Mouse (Mus musculus) monocyte, adult 5-6 weeks (primary cell): ENCODE measurements at regions not wholly inside any gene's neighbourhood (a gene's known extent, or its start where the extent isn't known, plus 50 kb on each side); places are given as distances from the start of the nearest gene placed in this dataset.
"Not testable (repeated sequence)": the region's sequence is repeated elsewhere in the genome, so short reads cannot be mapped to it uniquely, and the experiment has no call there.

Source experiments
- ATAC-seq: fragments of 153-309, 156-312 bp; replicated peaks from 2 replicates; pipeline ENCODE4 v1.8.0; 2017; ENCODE audit warnings: mild to moderate bottlenecking; ENCODE audit not compliant: low TSS enrichment, insufficient number of reproducible peaks, severe bottlenecking, poor library complexity, low FRiP score

DNA sequence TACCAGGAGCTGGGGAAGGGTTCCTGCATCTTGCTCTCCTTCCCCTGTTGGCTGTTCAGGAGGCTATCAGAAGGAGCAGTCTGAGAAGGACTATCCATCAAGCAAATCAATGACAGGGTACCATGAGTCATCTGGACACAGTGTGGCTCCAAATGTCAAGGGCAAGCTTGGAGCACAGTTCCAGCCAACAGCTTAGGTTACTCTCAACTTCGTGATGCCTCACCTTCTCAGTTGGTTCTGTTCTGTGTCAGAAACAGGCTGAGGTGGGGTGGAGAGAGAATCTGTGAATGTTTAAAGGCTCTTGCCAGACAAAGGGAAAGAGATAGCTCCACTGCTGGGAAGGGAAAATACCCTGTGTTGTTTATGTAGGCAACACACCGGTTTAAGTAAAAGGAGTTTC lies 141.9 kb downstream of the Ube2e3 start:
- no peak for ATAC-seq

DNA sequence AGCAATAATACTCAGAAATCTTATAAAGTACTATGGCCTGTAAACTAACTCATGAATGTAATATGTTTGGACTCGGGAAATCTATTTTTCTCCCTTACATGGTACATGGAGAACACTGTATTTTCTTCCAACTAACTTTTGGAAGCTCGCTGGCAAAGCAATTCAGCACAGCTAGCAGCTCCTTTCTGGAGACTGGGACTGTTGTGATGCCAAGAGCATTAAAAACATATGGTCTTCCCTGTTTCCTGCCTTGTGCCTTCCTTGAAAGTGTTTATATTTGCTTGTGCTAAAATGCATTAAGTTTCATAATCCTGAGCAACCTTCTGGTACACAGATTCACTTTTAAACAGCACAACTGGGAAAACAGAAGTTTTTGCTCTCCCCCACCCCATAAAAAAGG lies 142.3 kb downstream of the Ube2e3 start:
- no peak for ATAC-seq

DNA sequence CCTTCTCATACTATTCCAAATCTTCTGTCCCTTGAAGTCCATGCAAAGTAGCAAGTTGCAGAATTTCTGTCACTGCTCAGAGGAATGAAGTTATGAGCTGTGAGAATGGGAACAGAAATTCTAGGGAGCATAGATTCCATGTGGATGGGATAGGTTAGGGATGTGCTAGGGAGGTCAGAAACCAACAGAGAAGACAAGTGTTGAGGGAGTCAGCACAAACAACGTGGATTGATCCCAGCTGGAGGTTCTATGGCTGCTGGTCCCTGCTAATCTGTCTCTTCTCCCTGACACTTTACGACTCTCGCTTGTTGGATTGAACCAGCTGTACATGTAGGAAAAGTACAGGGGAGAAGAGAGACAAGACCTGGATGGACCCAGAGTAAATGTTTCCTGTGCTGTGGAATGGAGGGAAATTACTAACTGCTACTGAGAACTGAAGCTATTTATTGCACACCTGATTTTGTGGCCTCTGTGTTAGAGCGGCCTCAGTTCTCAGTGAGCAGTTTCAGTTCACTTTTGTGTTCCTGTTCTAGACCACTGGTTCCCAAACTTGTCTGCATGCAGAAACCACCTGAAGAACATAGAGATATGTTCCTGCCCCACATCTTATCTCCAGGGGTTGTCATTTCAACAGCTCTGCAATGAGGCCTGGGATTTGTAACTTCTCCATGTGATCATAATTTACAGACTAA lies 151.0 kb downstream of the Ube2e3 start:
- ATAC-seq: no peak; the same call in 1 of the 2 replicates

DNA sequence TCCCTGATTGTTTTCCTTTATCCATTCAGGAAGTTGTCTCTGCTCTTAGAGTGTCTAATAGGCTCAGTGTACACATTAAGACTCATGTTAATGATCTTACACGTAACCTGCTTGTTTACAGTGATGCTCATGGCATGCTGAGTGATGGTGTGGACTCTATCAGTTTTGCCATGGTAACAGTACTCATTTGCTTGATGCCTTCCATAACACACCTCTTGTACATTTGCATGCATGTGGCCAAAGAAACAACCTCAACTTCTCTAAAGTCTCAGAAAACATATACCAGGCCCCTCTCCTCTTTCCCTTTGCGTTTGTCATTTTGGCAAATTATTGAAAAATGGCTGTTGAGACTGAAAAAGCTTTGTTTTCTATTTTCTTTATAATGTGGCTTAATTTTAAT lies 155.0 kb downstream of the Ube2e3 start:
- no peak for ATAC-seq

DNA sequence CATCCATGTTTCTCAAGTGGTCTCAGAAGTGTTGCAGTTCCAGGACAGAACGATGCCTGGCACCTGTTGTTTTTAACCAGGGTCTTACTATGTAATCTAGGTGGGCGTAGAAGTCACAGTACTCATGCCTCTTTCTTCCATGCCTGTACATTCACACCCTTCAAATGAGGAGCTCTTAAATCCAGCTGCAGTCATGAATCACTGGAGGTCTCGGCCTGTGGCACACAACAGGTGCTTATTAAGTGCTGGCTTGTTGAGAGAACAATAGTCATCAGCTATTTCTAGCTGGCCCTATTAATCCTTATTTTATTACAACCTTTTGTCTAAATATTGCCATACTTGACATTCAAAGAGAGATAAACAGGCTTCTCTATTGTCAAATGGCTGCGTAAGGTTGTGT lies 157.8 kb downstream of the Ube2e3 start:
- no peak for ATAC-seq

DNA sequence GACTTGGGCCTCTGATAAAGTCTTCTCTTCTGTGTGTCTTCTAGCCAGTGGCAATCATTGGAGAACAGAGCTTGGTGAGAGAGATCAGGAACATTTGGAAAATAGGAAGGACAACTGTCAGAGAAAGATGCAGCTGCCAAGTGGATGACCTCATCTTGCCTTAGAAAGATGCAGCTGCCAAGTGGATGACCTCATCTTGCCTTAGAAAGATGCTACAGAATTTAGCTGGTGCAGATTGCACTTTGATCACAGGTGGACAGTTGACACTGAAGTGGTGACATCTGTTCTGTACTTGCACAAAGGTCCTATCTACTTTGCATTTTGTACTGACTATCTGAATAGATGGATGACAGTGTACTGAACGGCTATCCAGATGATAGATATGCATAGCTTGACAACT lies 163.1 kb downstream of the Ube2e3 start:
- no peak for ATAC-seq

DNA sequence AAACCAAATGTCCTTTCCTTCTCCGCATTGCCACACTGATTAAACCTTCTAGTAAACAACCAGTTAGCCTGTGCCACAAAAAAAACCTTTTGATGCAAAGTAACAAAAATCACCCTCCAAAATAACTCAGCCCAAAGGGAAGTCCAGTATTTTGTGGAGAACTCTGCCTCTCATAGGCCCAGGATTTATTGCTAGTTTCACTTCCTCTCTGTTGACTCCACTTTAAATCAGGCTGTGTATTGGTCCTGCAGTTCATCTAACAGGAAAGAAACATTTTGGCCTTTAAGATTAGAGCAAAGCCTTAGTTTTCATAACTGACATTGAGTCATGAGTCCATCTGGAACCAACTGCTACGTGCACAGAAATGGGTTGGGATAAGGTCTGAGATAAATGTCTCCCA lies 168.4 kb downstream of the Ube2e3 start:
- peak; percentile 97 for ATAC-seq

DNA sequence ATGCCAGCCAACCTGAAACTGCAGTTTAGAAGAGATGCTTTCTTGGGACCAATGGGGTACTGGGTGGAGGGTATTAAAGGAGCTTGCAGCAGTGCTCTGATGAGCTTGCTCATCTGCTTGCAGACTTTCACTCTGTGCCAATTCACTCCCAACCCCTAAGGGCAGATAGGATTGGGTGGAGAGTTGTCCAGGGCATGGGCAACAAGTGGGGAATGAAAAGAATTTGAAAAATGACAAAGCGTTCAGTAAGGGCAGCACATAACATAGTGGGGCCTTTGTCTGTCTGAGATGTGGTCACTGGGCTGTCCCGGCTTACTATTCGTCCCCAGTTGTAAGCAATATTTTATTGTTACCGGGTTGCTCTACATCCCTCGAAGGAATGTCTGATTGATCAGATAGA lies 170.7 kb downstream of the Ube2e3 start:
- ATAC-seq: no peak

DNA sequence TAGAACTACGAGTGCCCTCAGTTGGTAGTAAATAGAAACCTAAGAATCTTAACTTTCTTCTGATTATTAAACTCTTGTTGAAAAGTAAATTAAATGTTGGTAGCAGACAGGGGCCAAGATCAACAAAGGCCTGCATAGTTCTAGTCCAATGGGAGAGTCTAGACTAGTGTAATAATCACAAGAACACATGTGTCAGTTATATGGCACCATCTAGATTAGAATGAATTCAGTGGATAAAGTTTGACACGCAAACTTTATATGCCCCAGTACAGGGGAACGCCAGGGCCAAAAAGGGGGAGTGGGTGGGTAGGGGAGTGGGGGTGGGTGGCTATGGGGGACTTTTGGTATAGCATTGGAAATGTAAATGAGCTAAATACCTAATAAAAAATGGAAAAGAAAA lies 176.9 kb downstream of the Ube2e3 start:
- not testable (repeated sequence) for ATAC-seq

DNA sequence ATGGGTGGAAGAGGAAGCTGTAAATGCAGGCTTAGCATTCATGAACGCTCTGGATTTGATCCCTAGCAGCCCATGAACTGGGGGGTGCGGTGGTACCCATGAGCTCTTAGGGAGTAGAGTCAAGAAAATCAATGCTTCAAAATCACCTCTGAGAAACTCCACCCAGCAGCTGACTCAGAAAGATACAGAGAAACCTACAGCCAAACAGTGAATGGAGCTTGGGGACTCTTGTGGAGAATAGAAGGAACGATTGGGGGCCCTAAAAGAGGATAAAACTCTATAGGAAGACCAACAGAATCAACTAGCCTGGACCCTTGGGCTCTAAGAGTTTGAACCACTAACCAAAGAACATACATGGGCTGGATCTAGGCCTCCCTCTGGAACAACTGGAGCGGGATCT lies 177.6 kb downstream of the Ube2e3 start:
- no peak for ATAC-seq

DNA sequence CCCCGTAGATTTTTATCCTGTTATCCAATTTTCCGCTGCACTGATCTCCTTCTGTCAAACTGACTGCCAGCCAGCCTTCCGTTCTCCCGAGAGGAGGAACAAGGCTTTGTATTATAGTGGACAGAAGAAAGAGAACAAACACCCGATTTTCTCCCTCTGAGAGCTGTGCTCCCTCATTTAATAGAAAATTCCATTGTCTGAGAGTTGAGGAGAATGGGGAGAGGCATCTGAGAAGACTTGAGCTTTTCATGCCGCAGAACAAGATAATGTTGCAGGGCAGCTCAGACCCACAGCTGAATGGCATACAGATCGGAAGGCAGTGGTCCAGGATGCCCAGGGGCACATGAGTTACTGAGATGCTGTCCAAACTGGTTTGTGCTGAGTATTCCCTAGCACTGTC lies 180.1 kb downstream of the Ube2e3 start:
- 0 out of 2 replicates have a peak, but pooled peaks have one; percentile 29 for ATAC-seq

DNA sequence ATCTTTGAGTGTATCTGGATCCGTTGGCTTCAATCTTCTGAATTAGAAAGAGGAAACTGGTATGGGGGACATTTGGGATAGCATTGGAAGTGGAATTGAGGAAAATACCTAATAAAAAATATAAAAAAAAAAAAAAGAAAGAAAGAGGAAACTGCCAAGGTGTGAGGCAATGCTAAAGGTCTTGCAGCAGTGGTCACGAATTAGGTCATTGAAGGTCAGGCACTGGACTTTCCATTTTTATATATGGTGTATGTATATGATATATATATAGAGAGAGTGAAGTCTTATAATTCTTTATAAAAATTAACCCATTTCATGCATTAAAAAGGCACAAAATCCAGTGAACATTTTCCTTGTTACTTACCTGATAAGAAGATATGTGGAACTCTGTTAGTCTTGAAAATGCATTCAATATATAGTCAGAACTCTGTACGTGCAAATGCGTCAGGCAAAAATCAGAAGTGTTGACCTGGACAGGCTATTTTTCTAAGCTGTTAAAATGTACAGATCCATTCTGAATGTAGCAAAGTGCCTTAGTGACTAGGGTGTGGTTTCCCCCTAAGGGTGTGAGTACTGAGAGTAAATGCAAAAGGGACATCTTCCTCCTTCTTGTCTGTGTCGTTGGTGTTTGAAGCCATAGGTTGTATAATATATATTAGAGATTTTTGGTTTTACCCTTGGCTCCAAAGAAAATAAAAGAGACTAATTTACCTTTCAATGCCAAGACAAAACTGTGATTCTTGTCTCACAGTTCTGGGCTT lies 181.0 kb downstream of the Ube2e3 start:
- ATAC-seq: peak; percentile 66; the same call in 1 of the 2 replicates

DNA sequence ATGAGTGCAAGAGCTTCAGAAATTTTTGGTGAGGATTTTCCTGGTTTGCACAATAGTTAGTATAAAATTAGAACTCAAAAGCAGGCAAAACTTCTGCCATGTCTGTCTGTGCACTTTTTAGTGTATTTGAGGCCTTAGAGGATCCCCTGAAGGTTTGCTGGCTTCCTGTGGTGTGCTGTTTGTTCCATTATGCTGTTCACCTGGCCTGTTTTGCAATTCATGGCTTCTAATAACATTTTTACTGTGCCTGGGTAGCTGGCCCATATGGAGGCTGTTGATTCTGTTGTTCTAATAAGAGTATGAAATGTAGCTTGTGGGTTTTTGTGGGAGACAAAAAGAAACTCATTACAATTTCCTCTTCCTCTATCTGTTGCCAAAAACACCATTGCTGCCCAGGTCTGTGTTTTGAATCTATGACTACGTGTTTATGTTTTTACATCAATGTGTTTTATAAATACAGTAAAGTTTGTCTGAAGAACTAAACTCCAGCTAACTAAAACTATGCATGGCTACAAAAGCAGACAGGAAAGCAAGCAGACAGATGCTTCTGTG lies 182.6 kb downstream of the Ube2e3 start:
- ATAC-seq: peak; percentile 34; the same call in 1 of the 2 replicates

DNA sequence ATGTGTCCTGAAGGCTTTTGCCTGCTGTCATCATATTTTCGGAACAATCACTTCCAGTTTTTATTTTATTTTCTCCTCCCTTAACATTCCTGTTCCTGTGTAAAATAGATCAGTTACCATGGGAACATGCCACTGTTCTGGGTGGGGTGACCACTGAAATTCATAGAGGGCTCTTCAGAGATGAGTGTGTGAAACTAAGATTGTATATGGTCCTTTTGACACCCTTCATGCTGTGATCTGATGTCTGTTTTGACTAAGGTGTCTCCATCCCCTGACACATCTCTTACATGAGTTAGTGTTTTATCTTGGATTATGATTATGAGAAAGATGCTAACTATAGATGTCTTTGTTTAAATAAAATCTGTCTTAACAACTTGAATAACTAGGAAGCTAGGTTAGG lies 184.3 kb downstream of the Ube2e3 start:
- no peak for ATAC-seq

DNA sequence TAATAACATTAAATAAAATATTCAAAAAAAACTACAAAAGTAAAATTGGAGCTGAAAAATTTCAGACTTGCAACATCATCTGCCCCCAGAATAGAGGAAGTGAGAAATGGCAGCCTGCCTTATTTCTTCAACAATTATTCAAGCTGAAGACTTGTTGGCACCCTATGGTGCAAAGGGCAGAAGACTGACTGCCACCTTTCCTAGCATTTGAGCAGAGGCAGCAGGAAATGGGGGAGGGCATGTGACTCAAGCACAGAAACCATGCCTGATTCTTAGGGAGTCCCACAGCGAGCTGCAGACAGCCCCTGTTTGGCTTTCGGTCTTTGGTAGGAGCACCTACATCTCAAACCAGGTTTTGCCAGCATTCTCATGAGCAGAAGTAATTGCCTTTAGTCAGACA lies 188.2 kb downstream of the Ube2e3 start:
- ATAC-seq: peak; percentile 84

DNA sequence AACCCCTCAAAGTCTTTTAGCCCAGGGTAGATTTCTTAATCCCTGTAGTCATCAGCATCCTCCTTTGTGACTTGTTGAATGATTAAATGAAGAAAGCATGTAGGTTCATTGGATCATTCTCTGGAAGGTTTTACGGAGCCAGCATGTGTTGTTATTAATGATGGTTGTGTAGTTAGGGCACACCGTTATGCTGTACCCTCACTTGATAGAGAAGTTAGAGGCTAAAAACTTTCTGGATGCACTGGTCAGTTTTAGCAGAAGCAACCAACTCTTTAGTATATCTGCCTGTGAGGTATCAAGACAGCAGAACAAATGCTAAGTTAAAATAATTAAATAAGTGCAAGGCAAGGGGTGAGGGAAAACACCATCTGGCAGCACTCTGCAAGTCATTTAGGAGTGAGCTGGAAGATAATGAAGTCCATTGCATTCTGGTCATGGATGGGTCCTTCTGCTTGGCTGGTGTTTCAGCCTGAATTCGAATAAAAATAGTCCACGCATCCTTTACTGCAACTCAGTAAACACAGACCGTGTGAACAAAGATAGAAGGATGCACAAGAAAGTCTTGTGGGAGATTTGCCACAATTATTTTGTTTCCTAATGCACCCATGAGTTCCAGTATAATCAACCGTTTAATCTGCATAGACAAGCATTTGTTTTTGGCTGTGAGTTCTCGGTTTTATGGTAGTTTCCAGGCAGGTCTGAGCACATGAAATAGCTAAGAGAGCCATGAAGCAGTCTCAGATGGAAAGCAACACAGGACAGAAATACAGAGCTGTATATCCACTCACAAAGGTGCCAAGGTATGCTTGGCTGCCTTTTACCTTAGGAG lies 191.4 kb downstream of the Ube2e3 start:
- no peak for ATAC-seq

DNA sequence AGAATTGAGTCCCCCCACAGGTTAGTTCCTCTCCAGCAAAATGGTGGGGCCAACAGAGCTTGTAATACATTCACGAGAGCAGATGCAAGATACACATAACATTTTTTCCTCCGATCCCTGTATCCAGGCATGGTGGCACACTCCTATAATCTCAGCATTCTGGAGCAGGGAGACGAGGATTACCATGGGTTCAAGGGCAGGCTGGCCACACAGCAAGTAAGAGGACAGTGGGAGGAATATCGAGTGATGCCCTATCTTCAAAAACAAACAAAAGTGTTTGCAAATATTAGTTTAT lies 192.0 kb downstream of the Ube2e3 start:
- no peak for ATAC-seq

DNA sequence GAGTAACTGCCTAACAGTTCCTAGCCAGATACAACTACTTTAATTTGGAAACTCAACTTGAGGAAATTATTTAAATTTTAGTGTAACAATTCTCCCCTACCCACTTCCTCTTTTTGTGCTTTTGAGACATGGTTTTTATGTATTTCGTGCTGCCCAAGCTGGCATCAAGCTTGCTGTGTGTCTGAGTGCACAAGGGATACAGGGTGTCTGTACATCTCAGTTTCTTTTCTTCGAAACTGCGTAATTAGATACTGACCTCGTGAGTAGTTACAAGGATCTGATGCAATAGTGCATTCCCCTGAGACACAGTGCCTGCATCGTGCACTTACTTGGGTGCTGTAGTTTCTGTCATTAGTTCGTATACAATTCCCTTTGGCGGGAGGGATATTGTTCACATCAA lies 192.4 kb downstream of the Ube2e3 start:
- peak; percentile 83 for ATAC-seq

DNA sequence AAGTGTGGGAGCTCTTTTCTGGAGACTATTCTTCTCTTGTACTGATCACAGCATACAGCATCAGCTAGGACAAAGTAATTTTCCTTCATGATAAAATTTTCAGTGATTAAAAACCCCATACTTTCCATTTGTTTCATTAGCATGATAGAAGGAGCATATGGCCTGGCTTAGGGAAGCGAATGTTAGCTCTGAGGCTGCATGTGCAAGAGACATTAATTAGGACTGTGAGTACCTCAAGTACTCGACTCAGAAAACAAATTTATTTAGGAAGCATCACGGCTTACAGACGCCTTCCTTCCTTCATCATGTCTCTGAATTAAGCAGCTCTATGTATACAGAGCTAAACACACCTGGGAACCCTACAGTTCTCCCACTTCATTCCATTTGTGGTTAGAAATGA lies 193.6 kb upstream of the Itga4 start:
- no peak for ATAC-seq
